Mouse (Mus musculus): ENCODE measurements around the gene Rgp1. TPM values are rescaled to one million over a fixed set of nuclear protein-coding genes. Genes with fewer than 3 reads are reported as not detected.

Rgp1 gene
- polyA plus RNA-seq, 1 experiment from 2014 or later, result 25.1 TPM

GRCm38 (mm10) chr4:43620146-43620778 is 41.7 kb downstream of the Rgp1 start:
- Histone ChIP-seq H3K36me3 (ENCODE audit: control insufficient read depth, insufficient read depth, low read length) (no peaks in the 10 kb centered on the region), H3K9ac (ENCODE audit: low read depth, low read length) (no peak overlapping the region), H3K4me3 (ENCODE audit: low read depth, low read length) (no peak overlapping the region), H3K4me1 (ENCODE audit: control insufficient read depth, insufficient read depth, low read length) (no peaks in the 10 kb centered on the region), H3K27me3 (replicated peaks; ENCODE audit: control insufficient read depth, insufficient read depth, low read length) (no peaks in the 10 kb centered on the region), H3K9me3 (ENCODE audit: control insufficient read depth, low read length) (peaks cover 8% of the 10 kb centered on the region), H3K4me2 (ENCODE audit: low read depth, low read length) (no peak overlapping the region), H3K27ac (replicated peaks; ENCODE audit: low read depth, low read length) (no peak overlapping the region)
- WGBS, result 83% methylated on average over 4 of the region's 4 CpGs
- ATAC-seq (ENCODE audit: low read depth) (no peak), DNase-seq (ENCODE audit: low spot score) (no peak)

DNA sequence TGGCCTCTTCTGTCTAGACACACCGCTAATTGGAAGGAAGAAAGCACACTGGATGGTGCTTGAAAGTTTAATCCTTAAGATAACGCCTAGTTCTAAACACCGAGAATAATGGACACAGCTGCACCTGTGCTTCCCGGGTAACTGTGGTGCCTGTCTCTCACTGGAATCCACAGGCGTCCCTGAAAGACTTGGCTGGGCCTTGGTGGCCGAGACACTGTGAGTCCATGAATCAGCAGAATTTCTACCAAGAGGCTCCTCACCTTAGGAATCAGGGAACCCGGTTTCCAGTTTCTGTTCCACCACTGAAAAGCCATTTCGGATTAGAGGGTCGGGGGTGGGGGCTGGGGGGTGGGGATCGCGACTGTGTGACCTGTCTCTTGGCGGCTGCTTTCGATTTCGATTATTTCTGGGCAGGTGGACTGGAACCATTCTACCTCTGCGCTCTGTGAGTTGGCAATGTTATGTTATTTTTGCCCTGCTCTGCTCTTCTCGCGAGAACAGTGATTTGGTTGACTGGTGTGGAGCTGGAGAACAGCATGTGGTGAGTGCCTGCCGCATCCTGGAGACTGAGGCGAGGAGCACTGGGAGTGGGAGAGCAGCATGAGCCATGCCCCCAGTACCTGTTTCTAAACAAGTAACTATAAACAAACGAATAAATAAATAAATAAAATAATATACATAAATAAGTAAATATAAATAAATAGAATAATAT is 50.7 kb downstream of the Rgp1 start:
- WGBS, result 35% methylated on average over 20 of the region's 20 CpGs
- H3K27ac ChIP-seq (replicated peaks; ENCODE audit: low read depth, low read length), result no peak overlapping the region

GRCm38 (mm10) chr4:43630030-43630581 is 51.6 kb downstream of the Rgp1 start:
- DNase-seq (ENCODE audit: low spot score) (peak; percentile 94), ATAC-seq (ENCODE audit: low read depth) (peak; percentile 69)
- peaks cover 31% of the 10 kb centered on the region for H3K4me1 ChIP-seq (ENCODE audit: control insufficient read depth, insufficient read depth, low read length)
- H3K9ac ChIP-seq (ENCODE audit: low read depth, low read length), result no peak overlapping the region
- 3% methylated on average over 5 of the region's 5 CpGs for WGBS
- H3K27ac ChIP-seq (replicated peaks; ENCODE audit: low read depth, low read length), result peak overlapping the region; percentile 87; the same call in 1 of the 2 replicates
- no peaks in the 10 kb centered on the region for H3K36me3 ChIP-seq (ENCODE audit: control insufficient read depth, insufficient read depth, low read length)
- H3K4me3 ChIP-seq (ENCODE audit: low read depth, low read length), result no peak overlapping the region
- H3K27me3 ChIP-seq (replicated peaks; ENCODE audit: control insufficient read depth, insufficient read depth, low read length), result no peaks in the 10 kb centered on the region
- peaks cover 15% of the 10 kb centered on the region for H3K9me3 ChIP-seq (ENCODE audit: control insufficient read depth, low read length)
- peak overlapping the region; percentile 89 for H3K4me2 ChIP-seq (ENCODE audit: low read depth, low read length)

More for the DNA sequence above, 50.7 kb downstream of the Rgp1 start:
- Histone ChIP-seq H3K27me3 (replicated peaks; ENCODE audit: control insufficient read depth, insufficient read depth, low read length) (no peaks in the 10 kb centered on the region), H3K9ac (ENCODE audit: low read depth, low read length) (no peak overlapping the region), H3K4me2 (ENCODE audit: low read depth, low read length) (no peak overlapping the region), H3K4me1 (ENCODE audit: control insufficient read depth, insufficient read depth, low read length) (peaks cover 31% of the 10 kb centered on the region), H3K36me3 (ENCODE audit: control insufficient read depth, insufficient read depth, low read length) (no peaks in the 10 kb centered on the region), H3K4me3 (ENCODE audit: low read depth, low read length) (no peak overlapping the region), H3K9me3 (ENCODE audit: control insufficient read depth, low read length) (peaks cover 22% of the 10 kb centered on the region)
- ATAC-seq (ENCODE audit: low read depth) (0 out of 2 replicates have a peak, but pooled peaks have one; percentile 19), DNase-seq (ENCODE audit: low spot score) (peak; percentile 32)

GRCm38 (mm10) chr4:43630671-43631045 is 52.1 kb downstream of the Rgp1 start:
- H3K9ac ChIP-seq (ENCODE audit: low read depth, low read length), result peak overlapping the region; percentile 95; the same call in 1 of the 2 replicates
- no peaks in the 10 kb centered on the region for H3K27me3 ChIP-seq (replicated peaks; ENCODE audit: control insufficient read depth, insufficient read depth, low read length)
- H3K4me1 ChIP-seq (ENCODE audit: control insufficient read depth, insufficient read depth, low read length), result peaks cover 31% of the 10 kb centered on the region
- WGBS, result 25% methylated on average over 5 of the region's 5 CpGs
- DNase-seq (ENCODE audit: low spot score), result no peak
- peak overlapping the region; percentile 73 for H3K4me3 ChIP-seq (ENCODE audit: low read depth, low read length)
- H3K4me2 ChIP-seq (ENCODE audit: low read depth, low read length), result peak overlapping the region; percentile 89
- H3K36me3 ChIP-seq (ENCODE audit: control insufficient read depth, insufficient read depth, low read length), result no peaks in the 10 kb centered on the region
- 0 out of 2 replicates have a peak, but pooled peaks have one; percentile 3 for ATAC-seq (ENCODE audit: low read depth)
- H3K27ac ChIP-seq (replicated peaks; ENCODE audit: low read depth, low read length), result peak overlapping the region; percentile 87
- H3K9me3 ChIP-seq (ENCODE audit: control insufficient read depth, low read length), result peaks cover 10% of the 10 kb centered on the region

GRCm38 (mm10) chr4:43631046-43631955 is 52.8 kb downstream of the Rgp1 start, which contains the start of gene Npr2:
Npr2 (plus strand) TSS chr4:43631935.
- Histone ChIP-seq H3K4me1 (ENCODE audit: control insufficient read depth, insufficient read depth, low read length) (peaks cover 31% of the 10 kb centered on the region), H3K36me3 (ENCODE audit: control insufficient read depth, insufficient read depth, low read length) (no peaks in the 10 kb centered on the region), H3K27me3 (replicated peaks; ENCODE audit: control insufficient read depth, insufficient read depth, low read length) (no peaks in the 10 kb centered on the region), H3K27ac (replicated peaks; ENCODE audit: low read depth, low read length) (peak within 1 kb of the TSS; percentile 87), H3K4me2 (ENCODE audit: low read depth, low read length) (peak within 1 kb of the TSS; percentile 89), H3K4me3 (ENCODE audit: low read depth, low read length) (peak within 1 kb of the TSS; percentile 73), H3K9ac (ENCODE audit: low read depth, low read length) (peak within 1 kb of the TSS; percentile 95), H3K9me3 (ENCODE audit: control insufficient read depth, low read length) (peaks cover 3% of the 10 kb centered on the region; the same call in 1 of the 2 replicates)
- peak; percentile 44 for DNase-seq (ENCODE audit: low spot score)
- WGBS, result 4% methylated on average over 12 of the region's 70 CpGs
- ATAC-seq (ENCODE audit: low read depth), result peak; percentile 54

DNA sequence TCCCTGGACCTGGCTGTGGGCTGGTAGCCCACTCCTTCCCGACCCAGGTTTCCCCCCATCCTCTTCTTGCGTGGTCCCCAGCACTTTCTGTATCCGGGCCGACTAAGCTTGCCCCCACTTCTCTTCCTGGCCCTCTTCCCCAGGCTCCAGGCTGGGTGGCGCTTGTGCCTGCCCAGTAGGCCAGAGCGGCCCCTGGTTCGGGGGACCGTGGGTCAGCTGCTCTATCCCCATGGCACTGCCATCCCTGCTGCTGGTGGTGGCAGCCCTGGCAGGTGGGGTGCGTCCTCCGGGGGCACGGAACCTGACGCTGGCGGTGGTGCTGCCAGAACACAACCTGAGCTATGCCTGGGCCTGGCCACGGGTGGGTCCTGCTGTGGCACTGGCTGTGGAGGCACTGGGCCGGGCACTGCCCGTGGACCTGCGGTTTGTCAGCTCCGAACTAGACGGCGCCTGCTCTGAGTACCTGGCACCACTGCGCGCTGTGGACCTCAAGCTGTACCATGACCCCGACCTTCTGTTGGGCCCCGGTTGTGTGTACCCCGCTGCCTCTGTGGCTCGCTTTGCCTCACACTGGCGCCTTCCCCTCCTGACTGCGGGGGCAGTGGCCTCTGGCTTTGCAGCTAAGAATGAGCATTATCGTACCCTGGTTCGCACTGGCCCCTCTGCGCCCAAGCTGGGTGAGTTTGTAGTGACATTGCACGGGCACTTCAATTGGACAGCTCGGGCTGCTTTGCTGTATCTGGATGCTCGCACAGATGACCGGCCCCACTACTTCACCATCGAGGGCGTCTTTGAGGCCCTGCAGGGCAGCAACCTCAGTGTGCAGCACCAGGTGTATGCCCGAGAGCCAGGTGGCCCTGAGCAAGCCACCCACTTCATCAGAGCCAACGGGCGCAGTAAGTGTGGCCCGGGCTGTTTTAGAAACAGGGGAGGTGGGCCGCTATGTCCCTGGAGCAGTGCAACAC is 53.7 kb downstream of the Rgp1 start:
- WGBS, result 42% methylated on average over 41 of the region's 42 CpGs
- peaks cover 31% of the 10 kb centered on the region for H3K4me1 ChIP-seq (ENCODE audit: control insufficient read depth, insufficient read depth, low read length)
- no peak for DNase-seq (ENCODE audit: low spot score)

GRCm38 (mm10) chr4:43633296-43633695 is 54.8 kb downstream of the Rgp1 start:
- Histone ChIP-seq H3K36me3 (ENCODE audit: control insufficient read depth, insufficient read depth, low read length) (no peaks in the 10 kb centered on the region), H3K9ac (ENCODE audit: low read depth, low read length) (no peak overlapping the region), H3K4me1 (ENCODE audit: control insufficient read depth, insufficient read depth, low read length) (peaks cover 31% of the 10 kb centered on the region), H3K9me3 (ENCODE audit: control insufficient read depth, low read length) (no peaks in the 10 kb centered on the region), H3K4me3 (ENCODE audit: low read depth, low read length) (no peak overlapping the region), H3K27ac (replicated peaks; ENCODE audit: low read depth, low read length) (no peak overlapping the region), H3K4me2 (ENCODE audit: low read depth, low read length) (peak overlapping the region; percentile 89), H3K27me3 (replicated peaks; ENCODE audit: control insufficient read depth, insufficient read depth, low read length) (no peaks in the 10 kb centered on the region)
- DNase-seq (ENCODE audit: low spot score), result no peak
- WGBS, result 78% methylated on average over 7 of the region's 8 CpGs
- no peak for ATAC-seq (ENCODE audit: low read depth)

More for the DNA sequence above, 53.7 kb downstream of the Rgp1 start:
- Histone ChIP-seq H3K36me3 (ENCODE audit: control insufficient read depth, insufficient read depth, low read length) (no peaks in the 10 kb centered on the region), H3K27ac (replicated peaks; ENCODE audit: low read depth, low read length) (peak overlapping the region; percentile 87), H3K9me3 (ENCODE audit: control insufficient read depth, low read length) (no peaks in the 10 kb centered on the region), H3K27me3 (replicated peaks; ENCODE audit: control insufficient read depth, insufficient read depth, low read length) (no peaks in the 10 kb centered on the region), H3K4me2 (ENCODE audit: low read depth, low read length) (peak overlapping the region; percentile 89), H3K4me3 (ENCODE audit: low read depth, low read length) (peak overlapping the region; percentile 73), H3K9ac (ENCODE audit: low read depth, low read length) (peak overlapping the region; percentile 95)
- ATAC-seq (ENCODE audit: low read depth), result no peak
